ENCODE assay signal across 8 mouse cellular contexts in genomic region chr8:88161439-88161838, GRCm38 (mm10). TPM values are rescaled to one million over a fixed set of nuclear protein-coding genes. Genes with fewer than 3 reads are reported as not detected.
DNase-seq lines count a peak whose midpoint lies in the region; ATAC-seq lines count a peak whose summit lies in the region.

No protein-coding gene starts in this region.

- no peak overlapping the region for H3K4me2 ChIP-seq in intestine, embryonic 14.5 days (ENCODE audit: low read length)
- no peak overlapping the region for H3K4me2 ChIP-seq in intestine, embryonic 15.5 days (replicated peaks)
- H3K4me2 ChIP-seq in neural tube, embryonic 11.5 days (ENCODE audit: low read depth) = no peak overlapping the region

- H3K9me3 ChIP-seq in intestine, embryonic 14.5 days (ENCODE audit: control insufficient read depth, low read length) = no peaks in the 10 kb centered on the region
- H3K9me3 ChIP-seq in intestine, embryonic 15.5 days = no peaks in the 10 kb centered on the region
- H3K9me3 ChIP-seq in limb, embryonic 10.5 days (replicated peaks) = no peaks in the 10 kb centered on the region
- no peaks in the 10 kb centered on the region for H3K9me3 ChIP-seq in neural tube, embryonic 11.5 days (ENCODE audit: control insufficient read depth, low read length)

- no peak overlapping the region for H3K9ac ChIP-seq in intestine, embryonic 14.5 days (ENCODE audit: low read length)
- no peak overlapping the region for H3K9ac ChIP-seq in intestine, embryonic 15.5 days
- H3K9ac ChIP-seq in neural tube, embryonic 11.5 days (ENCODE audit: low read length) = no peak overlapping the region

- peaks cover 87% of the 10 kb centered on the region for H3K36me3 ChIP-seq in intestine, embryonic 14.5 days (ENCODE audit: control insufficient read depth, insufficient read depth, low read length)
- H3K36me3 ChIP-seq in intestine, embryonic 15.5 days = peaks cover 42% of the 10 kb centered on the region
- peaks cover 94% of the 10 kb centered on the region for H3K36me3 ChIP-seq in limb, embryonic 10.5 days
- H3K36me3 ChIP-seq in neural tube, embryonic 11.5 days (ENCODE audit: control insufficient read depth, insufficient read depth, low read length) = peaks cover 17% of the 10 kb centered on the region

- no peak for ATAC-seq in intestine, embryonic 14.5 days (replicated peaks; ENCODE audit: low FRiP score, low TSS enrichment, low read depth)
- ATAC-seq in intestine, embryonic 15.5 days = no peak
- ATAC-seq in common myeloid progenitor, adult 5-6 weeks (replicated peaks; ENCODE audit: low read depth, poor library complexity, severe bottlenecking) = peak; percentile 81
- no peak for ATAC-seq in neural tube, embryonic 11.5 days (ENCODE audit: insufficient read depth, low FRiP score, low TSS enrichment)

- DNase-seq in intestine, embryonic 14.5 days (ENCODE audit: low spot score) = peak; percentile 84
- DNase-seq in ZHBTc4 (ENCODE audit: low read depth, low spot score) = peak; percentile 84
- peak; percentile 37 for DNase-seq in hindlimb bud, embryonic 11.5 days (ENCODE audit: extremely low spot score, low read depth, low spot score)
- DNase-seq in limb, embryonic 10.5 days (ENCODE audit: low spot score) = peak; percentile 79
- DNase-seq in neural tube, embryonic 11.5 days (ENCODE audit: low spot score) = peak; percentile 72
- peak; percentile 72 for DNase-seq in thymus, postnatal 0 days (ENCODE audit: low spot score)

- no peaks in the 10 kb centered on the region for H3K27me3 ChIP-seq in intestine, embryonic 14.5 days (replicated peaks; ENCODE audit: control insufficient read depth, insufficient read depth, low read length)
- H3K27me3 ChIP-seq in intestine, embryonic 15.5 days (replicated peaks) = no peaks in the 10 kb centered on the region
- no peaks in the 10 kb centered on the region for H3K27me3 ChIP-seq in limb, embryonic 10.5 days (ENCODE audit: low read depth, poor library complexity, severe bottlenecking)
- no peaks in the 10 kb centered on the region for H3K27me3 ChIP-seq in neural tube, embryonic 11.5 days (ENCODE audit: control insufficient read depth, insufficient read depth, low read length)

- no peak overlapping the region for H3K4me3 ChIP-seq in intestine, embryonic 14.5 days (ENCODE audit: low read depth, low read length)
- H3K4me3 ChIP-seq in intestine, embryonic 15.5 days (replicated peaks) = no peak overlapping the region
- no peak overlapping the region for H3K4me3 ChIP-seq in limb, embryonic 10.5 days
- no peak overlapping the region for H3K4me3 ChIP-seq in neural tube, embryonic 11.5 days (ENCODE audit: low read depth, low read length)

- H3K4me1 ChIP-seq in intestine, embryonic 14.5 days (replicated peaks; ENCODE audit: control insufficient read depth, insufficient read depth, low read length) = no peaks in the 10 kb centered on the region
- no peaks in the 10 kb centered on the region for H3K4me1 ChIP-seq in intestine, embryonic 15.5 days (replicated peaks)
- H3K4me1 ChIP-seq in limb, embryonic 10.5 days = no peaks in the 10 kb centered on the region
- no peaks in the 10 kb centered on the region for H3K4me1 ChIP-seq in neural tube, embryonic 11.5 days (ENCODE audit: control insufficient read depth, insufficient read depth, low read length)

- no peak overlapping the region for H3K27ac ChIP-seq in intestine, embryonic 14.5 days (ENCODE audit: low read depth)
- H3K27ac ChIP-seq in intestine, embryonic 15.5 days = no peak overlapping the region
- H3K27ac ChIP-seq in limb, embryonic 10.5 days = no peak overlapping the region
- H3K27ac ChIP-seq in neural tube, embryonic 11.5 days (ENCODE audit: low read depth, low read length) = no peak overlapping the region

- 73% methylated on average over 5 of the region's 5 CpGs for WGBS in intestine, embryonic 14.5 days
- WGBS in intestine, embryonic 15.5 days = 75% methylated on average over 5 of the region's 5 CpGs
- 74% methylated on average over 5 of the region's 5 CpGs for WGBS in limb, embryonic 10.5 days
- 80% methylated on average over 5 of the region's 5 CpGs for WGBS in neural tube, embryonic 11.5 days

RNA-seq across cellular contexts. Expression of gene Heatr3, which starts 23.8 kb away (rescaled TPM):
- 51.3 and 51.5 TPM in 2 replicates for polyA plus RNA-seq in intestine, embryonic 14.5 days (2014; fragmentation: Nextera tagmentation; extraction: Ambion mirVana)
- 39.5 and 41.0 TPM in 2 replicates for polyA plus RNA-seq in intestine, embryonic 15.5 days (2015; fragmentation: Nextera tagmentation; extraction: Ambion mirVana)
- total RNA-seq in common myeloid progenitor, adult 5-6 weeks (2017) = 55.4 and 58.3 TPM in 2 replicates
- polyA plus RNA-seq in limb, embryonic 10.5 days (2016; fragmentation: Nextera tagmentation; extraction: Ambion mirVana) = 52.1 and 55.3 TPM in 2 replicates
- polyA plus RNA-seq in neural tube, embryonic 11.5 days (2014; fragmentation: Nextera tagmentation; extraction: Ambion mirVana) = 47.8 and 54.5 TPM in 2 replicates
- polyA plus RNA-seq in thymus, postnatal 0 days (2015; fragmentation: Nextera tagmentation; extraction: Ambion mirVana) = 29.7 and 33.6 TPM in 2 replicates

RNA-seq across cellular contexts. Expression of gene Tent4b, which starts 37.6 kb away (rescaled TPM):
- 12.6 and 12.7 TPM in 2 replicates for polyA plus RNA-seq in intestine, embryonic 14.5 days (2014; fragmentation: Nextera tagmentation; extraction: Ambion mirVana)
- 6.3 and 7.0 TPM in 2 replicates for polyA plus RNA-seq in intestine, embryonic 15.5 days (2015; fragmentation: Nextera tagmentation; extraction: Ambion mirVana)
- 46.1 and 46.8 TPM in 2 replicates for total RNA-seq in common myeloid progenitor, adult 5-6 weeks (2017)
- polyA plus RNA-seq in limb, embryonic 10.5 days (2016; fragmentation: Nextera tagmentation; extraction: Ambion mirVana) = 9.9 and 10.0 TPM in 2 replicates
- 11.1 and 11.2 TPM in 2 replicates for polyA plus RNA-seq in neural tube, embryonic 11.5 days (2014; fragmentation: Nextera tagmentation; extraction: Ambion mirVana)
- 8.5 and 9.3 TPM in 2 replicates for polyA plus RNA-seq in thymus, postnatal 0 days (2015; fragmentation: Nextera tagmentation; extraction: Ambion mirVana)

RNA-seq across cellular contexts. Expression of gene Cnep1r1, which starts 42.9 kb away (rescaled TPM):
- polyA plus RNA-seq in intestine, embryonic 14.5 days (2014; fragmentation: Nextera tagmentation; extraction: Ambion mirVana) = 27.8 and 31.0 TPM in 2 replicates
- polyA plus RNA-seq in intestine, embryonic 15.5 days (2015; fragmentation: Nextera tagmentation; extraction: Ambion mirVana) = 39.5 and 42.0 TPM in 2 replicates
- total RNA-seq in common myeloid progenitor, adult 5-6 weeks (2017) = 16.5 and 18.2 TPM in 2 replicates
- polyA plus RNA-seq in limb, embryonic 10.5 days (2016; fragmentation: Nextera tagmentation; extraction: Ambion mirVana) = 45.9 and 48.7 TPM in 2 replicates
- 30.9 and 37.0 TPM in 2 replicates for polyA plus RNA-seq in neural tube, embryonic 11.5 days (2014; fragmentation: Nextera tagmentation; extraction: Ambion mirVana)
- polyA plus RNA-seq in thymus, postnatal 0 days (2015; fragmentation: Nextera tagmentation; extraction: Ambion mirVana) = 45.0 and 51.3 TPM in 2 replicates
